Mouse (Mus musculus) retina, postnatal 1 day (tissue): Measurements from ENCODE around the gene Map2k2.
"Not testable (repeated sequence)": the region's sequence is repeated elsewhere in the genome, so short reads cannot be mapped to it uniquely, and the experiment has no call there.

Source experiments
- DNase-seq: peaks from one replicate; pipeline ENCODE4 v3.0.0-alpha.2; 2012

The Map2k2 gene

DNA sequence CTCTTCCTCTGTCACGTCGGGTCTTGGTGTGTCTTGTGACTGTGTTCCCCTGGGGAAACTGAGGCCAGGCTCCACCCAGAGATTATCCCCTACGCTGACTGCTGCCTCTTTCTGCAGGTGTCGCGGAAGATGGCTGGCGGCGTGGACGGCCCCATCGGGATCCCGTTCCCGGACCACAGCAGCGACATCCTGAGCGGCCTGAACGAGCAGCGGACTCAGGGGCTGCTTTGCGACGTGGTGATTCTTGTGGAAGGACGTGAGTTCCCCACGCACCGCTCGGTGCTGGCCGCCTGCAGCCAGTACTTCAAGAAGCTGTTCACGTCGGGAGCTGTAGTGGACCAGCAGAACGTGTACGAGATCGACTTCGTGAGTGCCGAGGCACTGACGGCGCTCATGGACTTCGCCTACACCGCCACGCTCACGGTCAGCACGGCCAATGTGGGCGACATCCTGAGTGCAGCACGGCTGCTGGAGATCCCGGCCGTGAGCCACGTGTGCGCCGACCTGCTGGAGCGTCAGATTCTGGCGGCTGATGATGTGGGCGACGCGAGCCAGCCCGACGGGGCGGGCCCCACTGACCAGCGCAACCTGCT lies 38.2 kb downstream of the Map2k2 start:
- no peak for DNase-seq

- DNase-seq, result no peak
These were observed 39.0 kb downstream of the Map2k2 start for GRCm38 (mm10) chr10:81144667-81145066.

DNA sequence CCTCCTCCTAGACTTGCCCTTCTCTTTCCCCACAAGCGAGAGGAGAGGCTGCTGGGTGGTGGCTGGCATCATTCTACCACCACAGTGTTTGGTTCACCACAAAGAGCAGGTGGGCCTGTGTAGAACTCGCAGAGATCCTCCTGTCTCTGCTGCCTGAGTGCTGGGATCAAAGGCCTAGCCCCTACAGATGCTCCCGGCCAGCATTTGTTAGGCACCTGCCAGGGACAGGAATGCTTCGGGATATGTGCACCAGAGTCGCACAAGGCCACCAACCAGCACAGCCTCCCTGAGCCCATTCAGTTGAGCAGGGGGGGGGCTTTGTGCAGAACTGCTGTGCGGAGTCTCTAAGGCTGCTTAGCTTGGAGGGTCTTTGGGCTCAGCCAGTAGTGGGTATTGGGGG lies 39.6 kb downstream of the Map2k2 start:
- no peak for DNase-seq

- no peak for DNase-seq
These were observed 40.1 kb downstream of the Map2k2 start for GRCm38 (mm10) chr10:81145778-81146177.

DNA sequence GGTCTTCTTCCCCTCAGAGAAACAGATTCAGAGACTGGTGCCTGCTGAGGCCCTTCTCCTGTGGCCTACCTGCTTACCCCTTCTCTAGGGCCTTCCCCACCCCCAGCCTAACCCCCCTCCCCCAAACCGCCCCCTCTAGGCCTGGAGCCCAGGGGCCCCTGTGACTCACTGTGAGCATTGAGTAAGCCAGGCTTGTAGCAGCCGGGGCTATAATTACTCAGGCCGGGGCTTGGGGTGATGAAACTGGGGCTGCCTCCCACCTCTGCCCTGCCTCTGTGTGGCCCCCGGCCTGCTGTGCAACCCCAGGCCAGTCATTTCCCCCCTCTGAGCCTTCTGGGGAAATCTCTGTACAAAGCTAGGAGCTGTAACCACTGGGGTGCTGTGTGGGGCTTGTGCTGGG lies 40.6 kb downstream of the Map2k2 start:
- DNase-seq, result no peak

DNA sequence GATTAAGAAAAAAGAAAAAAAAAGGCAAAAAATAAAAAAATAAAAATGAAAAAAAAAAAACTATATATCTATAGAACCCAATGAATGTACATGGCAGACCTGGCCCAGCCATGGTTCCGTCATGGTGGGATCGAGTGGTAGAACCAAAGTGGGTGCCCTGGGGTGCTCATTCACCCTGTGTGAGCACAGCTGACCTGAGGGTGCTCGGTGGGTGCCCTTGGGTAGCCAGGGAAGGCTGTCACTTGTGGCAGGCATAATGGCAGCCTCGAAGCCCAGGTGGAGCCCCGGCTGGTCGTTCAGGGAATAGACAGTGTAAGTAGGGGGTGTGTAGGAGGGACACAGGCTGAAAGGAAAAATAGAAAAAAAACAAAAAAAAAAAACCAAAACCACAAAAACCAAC lies 45.5 kb downstream of the Map2k2 start:
- DNase-seq, result no peak

- no peak for DNase-seq
These were observed 46.9 kb downstream of the Map2k2 start for GRCm38 (mm10) chr10:81152609-81153008.

- DNase-seq, result no peak
These were observed 48.6 kb downstream of the Map2k2 start for GRCm38 (mm10) chr10:81154313-81154712.

GRCm38 (mm10) chr10:81154736-81155135 lies 49.0 kb downstream of the Map2k2 start:
- DNase-seq, result no peak

- DNase-seq, result no peak
These were observed 56.0 kb downstream of the Map2k2 start for GRCm38 (mm10) chr10:81161602-81162317.

DNA sequence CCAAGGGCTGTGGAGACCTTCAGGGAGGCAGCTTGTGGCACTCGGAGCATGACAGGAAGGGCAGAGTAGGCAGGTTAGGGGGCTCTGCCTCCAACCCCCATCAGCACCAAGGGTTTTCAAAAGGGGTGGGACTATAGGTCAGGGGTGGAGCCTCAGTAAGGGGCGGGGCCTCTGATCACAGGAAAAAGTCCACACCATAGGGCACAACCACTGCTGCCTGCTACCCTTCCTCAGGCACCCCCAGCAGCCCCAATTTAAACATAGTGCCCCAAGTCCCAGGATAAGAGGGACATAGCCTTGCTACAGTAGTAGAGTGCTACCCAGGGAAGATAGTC lies 56.6 kb downstream of the Map2k2 start:
- no peak for DNase-seq

DNA sequence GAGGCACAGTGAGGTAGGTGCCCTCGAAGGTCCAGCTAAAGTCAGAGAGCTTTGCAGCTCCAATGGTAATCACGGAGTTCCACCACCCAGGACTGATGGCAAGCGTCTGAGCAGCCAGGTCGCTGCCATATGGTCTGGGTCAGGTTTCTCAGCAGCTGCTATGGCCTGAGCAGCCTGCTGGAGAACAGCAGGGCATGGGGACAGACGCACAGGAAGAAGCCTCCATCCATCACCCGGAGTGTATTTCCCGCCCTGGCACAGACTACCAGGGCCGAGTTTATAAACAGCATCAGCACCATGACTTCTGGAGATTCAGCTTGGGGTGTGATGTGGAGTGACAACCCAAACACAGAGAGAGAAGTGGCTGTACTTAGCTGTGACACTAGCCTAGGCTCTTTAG lies 59.4 kb downstream of the Map2k2 start:
- no peak for DNase-seq

DNA sequence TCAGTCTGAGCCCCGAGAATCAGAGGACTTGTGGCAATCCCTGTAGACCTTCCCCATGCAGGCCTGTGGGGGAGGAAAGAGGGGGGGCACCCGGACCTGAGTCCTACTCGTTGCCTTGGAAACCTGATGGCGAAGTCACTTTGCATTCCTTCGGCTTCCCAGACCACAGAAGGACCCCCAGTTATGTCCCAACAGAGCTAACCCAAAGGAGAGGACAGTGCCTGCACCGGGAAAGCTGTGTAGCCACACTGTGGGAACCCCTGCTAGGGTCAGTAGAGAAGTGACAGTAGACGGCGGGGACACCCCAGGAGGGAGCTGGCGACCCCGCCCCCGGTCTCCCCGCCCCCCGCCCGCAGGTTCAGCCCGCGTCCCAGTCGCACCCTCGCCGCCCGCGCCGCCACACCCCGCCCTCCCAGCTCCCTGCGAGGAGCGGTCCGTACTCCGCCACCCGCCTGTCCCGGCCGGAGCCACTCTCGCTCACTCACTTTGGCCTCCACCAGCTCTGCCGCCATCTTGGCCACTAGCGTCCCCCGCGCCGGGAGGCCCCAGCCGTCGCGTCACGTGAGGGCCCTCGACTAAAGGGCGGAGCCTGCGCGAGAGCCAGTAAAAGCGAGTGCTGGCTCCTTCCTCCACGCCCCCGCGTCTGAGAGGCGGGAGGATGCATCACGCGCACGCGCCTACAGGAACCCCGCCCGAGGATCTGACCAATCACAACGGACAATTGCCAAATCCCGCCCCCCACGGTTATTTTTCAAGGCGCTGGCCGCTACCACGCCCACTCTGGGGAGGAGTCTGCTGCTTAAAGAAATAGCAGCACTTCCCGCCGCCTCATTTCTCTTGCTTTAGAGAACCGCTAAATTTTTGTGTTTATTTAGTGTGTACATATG lies 61.7 kb downstream of the Map2k2 start, which contains the start of gene Pias4:
Gene Pias4 (minus strand): TSS at position 724 of the 887 bp plus-strand sequence.
- peak; percentile 100 for DNase-seq

GRCm38 (mm10) chr10:81168087-81168431 lies 62.3 kb downstream of the Map2k2 start:
- no peak for DNase-seq

DNA sequence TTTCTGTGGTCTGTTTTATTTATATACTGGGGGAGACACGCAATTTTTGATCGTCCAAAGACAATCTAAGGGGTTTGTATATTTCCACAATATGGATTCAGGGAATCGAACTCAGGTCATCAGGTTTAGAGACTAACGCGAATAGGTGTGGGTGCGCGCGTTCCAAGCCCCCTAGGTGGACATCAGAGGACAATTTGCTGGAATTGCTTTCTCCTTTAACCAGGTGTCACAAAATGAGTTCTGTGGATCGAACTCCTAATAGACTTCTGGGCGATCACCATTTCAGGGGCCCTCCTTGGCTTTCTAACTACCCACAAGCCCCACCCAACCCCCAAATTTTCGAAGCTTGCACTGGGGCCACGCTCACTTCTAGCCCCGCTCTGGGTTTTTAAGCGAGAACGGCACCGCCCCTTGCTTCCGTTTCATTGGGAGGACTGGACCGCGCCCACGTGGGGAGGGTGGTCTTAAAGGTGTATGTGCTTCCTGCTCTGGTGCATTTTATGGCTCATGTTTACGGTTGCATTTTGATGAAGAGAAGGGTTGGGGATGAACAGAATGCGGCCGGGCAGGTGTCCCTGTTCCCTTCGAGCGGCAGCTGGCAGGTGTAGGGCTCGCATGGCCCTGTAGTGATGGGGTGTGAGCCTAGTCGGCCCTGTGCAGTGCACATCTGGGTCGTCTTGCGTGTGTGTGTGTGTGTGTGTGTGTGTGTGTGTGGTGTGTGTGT lies 63.0 kb downstream of the Map2k2 start:
- peak; percentile 86 for DNase-seq

DNA sequence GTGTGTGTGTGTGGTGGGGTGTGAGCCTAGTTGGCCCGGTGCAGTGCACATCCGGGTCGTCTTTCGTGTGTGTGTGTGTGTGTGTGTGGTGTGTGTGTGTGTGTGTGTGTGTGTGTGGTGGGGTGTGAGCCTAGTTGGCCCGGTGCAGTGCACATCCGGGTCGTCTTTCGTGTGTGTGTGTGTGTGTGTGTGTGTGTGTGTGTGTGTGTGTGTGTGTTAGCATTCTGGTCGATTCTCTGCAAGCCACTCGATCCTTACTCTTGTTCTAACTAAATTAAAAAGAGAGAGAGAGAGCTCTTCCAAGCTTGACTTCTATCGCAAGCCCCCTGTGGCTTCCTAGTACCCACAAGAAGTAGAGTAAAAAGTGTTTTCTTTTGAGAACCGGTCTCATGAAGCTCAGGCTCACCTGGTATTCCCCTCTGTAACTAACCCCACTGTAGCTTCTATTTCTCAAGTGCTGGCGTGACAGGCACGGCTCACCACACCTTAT lies 63.7 kb downstream of the Map2k2 start:
- not testable (repeated sequence) for DNase-seq

DNA sequence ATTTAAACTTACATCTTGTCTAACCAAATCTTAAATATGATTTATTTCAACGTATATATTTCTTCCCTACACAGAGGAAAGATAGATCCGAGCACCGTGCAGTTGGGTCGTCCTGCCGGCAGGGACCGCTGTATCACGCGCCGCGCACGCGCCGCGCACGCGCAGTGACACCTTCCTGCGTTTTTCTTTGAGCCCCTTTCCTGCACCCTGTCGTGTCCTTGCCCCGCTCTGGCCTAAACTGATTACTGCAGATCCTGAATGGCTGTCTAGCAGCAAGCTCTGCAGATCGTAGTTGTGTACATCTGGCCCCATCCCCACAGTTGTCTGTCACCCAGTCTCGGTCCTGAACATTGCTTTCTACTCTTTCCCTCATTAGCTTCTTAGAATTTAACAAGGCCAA lies 67.4 kb downstream of the Map2k2 start:
- DNase-seq, result peak; percentile 90

DNA sequence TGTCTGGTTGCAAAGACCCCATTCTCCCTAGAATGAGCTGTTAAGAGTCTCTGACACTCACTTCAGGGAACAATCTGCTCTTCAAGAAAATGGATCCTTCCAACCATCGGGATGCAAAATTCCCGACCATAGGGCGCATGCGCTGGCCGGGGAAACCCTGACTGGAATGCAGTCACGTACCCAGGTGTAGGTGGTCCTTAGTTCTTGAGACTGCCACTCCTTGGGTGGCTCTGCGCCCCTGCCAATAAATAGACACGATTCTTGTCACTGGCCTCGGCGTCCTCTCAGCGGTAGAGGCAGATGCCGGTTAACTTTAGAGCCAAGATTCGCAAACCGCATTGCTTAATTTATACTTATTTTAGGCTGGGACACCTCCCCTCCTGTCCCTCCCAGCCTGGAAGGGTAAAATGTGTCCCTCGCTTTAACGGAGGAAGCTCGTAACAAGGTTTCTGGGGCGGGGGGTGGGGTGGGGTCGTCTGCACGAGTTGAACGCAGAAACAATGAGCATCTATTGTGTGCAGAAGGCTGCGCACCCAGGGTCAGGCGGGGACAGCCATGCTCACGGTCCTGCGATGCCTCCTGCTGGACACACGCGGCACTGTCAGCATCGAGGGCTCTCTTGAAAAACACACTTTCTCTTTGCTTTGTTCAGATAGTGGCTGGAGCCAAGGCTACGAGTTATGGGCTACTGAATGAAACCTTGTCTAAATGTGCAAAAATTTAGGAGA lies 69.1 kb downstream of the Map2k2 start:
- peak; percentile 92 for DNase-seq

- not testable (repeated sequence) for DNase-seq
These were observed 69.6 kb downstream of the Map2k2 start for GRCm38 (mm10) chr10:81175345-81175701.

DNA sequence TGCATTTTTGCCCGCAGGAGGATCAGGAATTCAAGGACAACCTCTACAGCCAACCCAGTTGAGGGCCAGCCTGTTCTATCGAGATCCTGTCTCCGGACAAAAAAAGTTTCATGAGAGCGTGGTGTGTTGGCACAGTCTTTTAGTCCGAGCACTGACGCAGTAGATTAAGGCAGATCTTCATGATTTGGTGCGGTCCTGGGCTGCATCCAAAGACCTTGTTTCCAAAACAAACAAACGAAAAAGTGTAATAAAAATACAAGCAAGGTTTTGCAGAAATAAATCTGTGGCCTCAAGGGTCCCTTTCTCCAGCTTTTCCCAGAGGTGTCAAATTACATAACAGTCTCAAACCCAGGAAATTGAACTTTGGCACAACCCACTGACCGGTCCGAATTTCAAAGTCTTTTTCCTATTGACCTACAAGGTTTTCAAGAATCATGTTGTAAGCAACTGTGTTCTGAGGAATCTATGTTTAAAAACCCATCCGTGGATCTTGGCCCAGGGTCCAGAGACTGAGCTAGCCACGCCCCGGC lies 70.3 kb downstream of the Map2k2 start:
- no peak for DNase-seq

DNA sequence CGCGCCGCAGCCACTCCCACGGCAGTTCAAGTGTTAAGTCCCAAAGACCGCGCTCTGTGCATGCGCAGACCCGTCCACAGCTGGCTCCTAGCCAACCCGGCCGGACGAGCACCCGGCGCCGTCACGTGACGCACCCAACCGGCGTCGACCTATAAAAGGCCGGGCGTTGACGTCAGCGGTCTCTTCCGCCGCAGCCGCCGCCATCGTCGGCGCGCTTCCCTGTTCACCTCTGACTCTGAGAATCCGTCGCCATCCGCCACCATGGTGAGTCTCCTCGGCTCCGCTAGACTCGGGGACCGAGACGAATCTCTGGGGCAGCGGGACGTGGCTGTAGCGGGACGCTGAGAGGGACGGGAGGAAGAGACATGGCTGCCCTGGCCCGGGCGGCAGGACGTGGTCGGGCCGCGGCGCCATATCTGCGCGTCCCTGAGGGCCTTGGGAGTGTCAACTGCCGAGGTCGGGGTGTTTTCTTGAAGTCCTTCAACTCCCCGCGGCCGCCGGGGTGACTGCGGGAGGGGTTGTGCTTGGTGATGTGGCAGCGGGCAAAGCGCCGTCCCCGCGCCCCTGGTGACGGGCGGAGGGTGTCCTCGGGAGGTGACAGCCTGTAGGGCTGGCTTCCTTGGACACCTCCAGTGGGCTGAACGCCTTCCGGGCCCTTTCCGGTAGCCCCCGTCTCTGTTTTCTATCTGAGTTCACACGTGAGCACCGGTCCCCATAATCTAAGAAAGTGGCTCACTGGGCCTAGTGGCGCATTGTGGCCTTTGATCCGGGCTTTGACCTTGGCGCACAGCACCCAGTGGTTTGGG lies 71.0 kb downstream of the Map2k2 start, which contains the start of gene Eef2:
Gene Eef2 (plus strand): TSS at position 166 of the 806 bp plus-strand sequence.
- peak; percentile 98 for DNase-seq
